Mouse (Mus musculus): ENCODE measurements around the gene Notch1.

DNA sequence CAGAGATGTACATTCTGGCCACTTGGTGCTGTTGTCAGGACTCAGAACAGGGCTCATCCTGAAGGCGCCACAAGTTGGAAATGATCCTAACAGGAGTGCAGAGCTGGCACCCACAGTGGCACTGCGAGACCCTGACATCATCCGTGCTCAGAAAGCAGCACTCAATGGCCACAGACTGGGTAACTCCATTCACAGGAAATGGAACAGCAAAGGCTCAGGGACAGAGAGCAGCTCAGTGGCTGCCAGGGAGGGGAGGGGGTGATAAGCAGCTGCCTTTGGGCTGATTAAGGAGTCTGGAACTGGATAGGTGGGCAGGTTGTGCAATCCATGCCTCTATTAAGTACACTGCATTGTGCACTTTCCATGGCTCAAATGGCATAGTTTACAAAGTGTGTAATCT lies 20.0 kb downstream of the Notch1 start:
- no peak for TF ChIP-seq CTCF (IDR thresholded peaks at IDR 0.05; ENCODE audit: low read depth)
- TF ChIP-seq EP300 (IDR thresholded peaks at IDR 0.05; ENCODE audit: low read depth) = no peak
